Mouse (Mus musculus): ENCODE measurements around the gene Chd6.

Chd6 gene

DNA sequence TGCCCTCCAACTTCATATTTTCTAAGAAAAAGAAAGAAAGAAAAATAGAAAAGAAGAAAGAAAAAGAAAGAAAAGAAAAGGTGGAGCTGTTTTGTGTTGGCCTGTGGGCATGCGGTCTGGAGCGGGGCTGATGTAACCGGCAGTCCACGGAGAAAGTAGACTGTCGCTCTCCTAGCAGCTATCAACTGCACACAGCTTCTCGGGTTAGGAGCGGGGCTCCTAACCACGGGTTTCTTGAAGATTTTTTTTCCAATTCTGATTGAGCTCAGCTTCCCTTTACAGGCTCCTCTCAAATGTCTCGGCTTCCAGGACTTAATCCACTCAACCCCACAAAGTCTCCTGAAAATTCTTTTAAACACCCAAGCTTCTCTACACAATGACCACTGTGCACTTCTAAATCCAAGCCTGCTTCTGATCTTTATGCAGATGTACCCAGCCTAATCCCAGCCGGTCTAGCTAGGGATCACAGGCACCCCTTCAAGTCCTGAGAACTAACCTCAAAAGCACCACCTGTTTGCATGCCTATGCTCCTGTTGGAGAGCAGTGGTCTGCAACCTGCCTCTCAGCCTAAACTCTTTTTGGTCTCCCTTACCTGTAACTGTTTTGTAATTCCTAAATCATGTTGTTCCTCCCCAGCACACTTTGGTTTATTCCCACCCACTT, 42.6 kb downstream of the Chd6 start:
- no peak for DNase-seq

DNA sequence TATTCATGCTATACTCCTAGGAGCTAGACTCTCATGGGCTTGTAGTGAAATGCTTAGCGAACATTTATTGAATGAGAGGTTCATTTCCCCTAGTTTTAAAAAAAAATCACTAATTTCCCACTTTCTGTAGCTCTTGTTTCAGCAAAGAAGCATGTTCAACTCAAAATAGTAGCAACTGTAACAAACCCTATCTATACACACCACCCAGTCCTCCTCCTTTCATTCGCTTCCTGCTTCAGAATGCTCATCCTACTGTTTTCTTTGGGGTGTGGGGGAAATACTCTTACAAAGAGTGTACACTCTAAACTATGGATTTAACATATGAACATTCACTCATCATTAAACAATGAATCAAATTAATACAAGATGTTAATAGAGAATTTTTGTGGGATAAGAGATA, 43.3 kb downstream of the Chd6 start:
- no peak for DNase-seq

DNA sequence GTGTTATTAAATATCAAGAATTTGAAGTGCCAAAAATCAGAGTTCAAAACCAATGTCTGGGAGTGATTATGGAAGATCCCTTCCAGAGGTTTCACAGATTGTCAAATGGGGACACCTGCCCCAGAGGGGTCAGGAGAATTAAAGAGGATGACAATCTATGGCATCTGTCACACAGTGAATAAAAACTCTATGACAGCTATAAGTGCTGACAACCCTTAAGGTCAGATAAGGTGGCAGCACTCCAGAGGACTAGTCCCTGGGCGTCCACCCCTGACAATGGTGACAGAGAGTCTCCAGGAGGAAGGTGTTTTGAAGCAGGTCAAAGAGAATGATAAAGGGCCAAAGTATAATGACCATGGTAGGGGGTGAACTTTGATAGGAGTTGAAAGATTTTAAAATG, 44.0 kb downstream of the Chd6 start:
- no peak for DNase-seq

DNA sequence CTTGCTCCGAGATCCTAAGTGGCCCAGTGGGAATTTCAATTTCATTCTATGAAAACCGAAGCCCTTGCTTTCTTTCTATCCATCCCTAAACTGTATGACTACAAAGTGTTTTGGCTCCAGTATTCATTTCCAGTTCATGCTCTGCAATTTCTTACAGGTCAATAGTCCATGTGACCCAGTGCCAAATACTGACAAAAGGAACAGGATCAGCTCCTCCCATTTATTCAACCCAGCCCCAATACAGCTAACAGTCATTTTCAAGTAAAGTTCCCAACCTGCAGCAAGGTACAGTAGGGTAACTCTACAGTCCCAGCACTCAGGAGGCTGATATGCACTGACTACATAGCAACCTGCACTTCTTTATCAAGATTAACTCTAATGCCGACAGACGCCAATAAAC, 50.0 kb downstream of the Chd6 start:
- DNase-seq, result no peak

DNA sequence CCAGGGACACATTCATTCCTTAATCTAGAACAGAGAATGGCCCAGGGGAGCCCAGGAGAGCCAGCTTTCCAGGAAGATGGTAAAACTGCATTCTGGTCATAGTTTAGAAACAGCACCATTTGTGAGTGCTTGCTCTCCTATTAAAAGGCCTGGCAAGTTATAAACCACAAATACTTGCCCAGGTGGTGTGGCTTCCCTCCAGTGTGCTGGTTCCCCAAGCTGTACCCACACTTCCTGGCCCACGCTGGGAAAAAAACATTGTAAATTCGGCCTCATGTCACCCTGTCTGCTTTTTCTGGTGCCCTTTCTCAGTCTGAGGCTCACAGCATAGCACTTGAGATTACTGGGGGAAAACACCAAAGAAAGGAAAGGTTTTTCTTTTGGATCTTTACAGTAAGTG, 55.1 kb downstream of the Chd6 start:
- no peak for DNase-seq

DNA sequence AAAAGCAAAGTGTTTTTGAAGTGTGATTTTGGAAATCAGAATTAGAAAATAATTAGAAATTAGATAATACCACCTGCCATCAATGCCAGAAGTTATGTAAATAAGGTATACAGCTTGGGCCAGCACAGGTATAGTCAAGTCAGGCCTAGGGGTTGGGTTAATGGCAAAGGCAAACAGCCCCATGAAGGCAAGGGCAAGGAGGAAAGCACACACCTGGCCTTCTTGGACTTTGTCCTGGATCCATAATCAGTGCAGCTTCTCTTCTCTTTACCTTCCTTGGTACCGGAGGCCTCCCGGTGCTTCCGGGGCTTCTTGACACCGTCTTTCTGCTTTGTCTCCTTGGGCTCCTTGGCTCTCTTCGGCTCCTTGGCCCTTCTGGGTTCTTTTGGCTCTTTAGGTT, 56.7 kb downstream of the Chd6 start:
- no peak for DNase-seq

DNA sequence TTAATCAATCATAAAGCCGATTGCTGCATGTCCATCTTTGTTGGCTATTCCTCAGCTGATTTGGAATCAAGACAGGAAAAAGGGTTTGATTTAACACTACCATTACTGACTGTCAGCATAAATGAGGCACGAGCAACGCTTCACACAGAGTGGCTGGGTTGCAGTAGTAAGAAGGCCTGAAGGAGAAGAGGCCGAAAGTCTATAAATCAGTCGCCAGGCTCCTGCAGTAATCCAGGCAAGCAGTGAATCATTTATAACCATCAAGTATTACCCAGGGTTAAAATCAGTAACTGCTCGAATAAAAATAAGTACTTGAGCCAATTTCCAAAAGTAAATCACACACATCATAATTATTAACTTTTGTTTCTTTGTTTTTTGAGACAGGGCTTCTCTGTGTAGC, 59.4 kb downstream of the Chd6 start:
- no peak for DNase-seq

DNA sequence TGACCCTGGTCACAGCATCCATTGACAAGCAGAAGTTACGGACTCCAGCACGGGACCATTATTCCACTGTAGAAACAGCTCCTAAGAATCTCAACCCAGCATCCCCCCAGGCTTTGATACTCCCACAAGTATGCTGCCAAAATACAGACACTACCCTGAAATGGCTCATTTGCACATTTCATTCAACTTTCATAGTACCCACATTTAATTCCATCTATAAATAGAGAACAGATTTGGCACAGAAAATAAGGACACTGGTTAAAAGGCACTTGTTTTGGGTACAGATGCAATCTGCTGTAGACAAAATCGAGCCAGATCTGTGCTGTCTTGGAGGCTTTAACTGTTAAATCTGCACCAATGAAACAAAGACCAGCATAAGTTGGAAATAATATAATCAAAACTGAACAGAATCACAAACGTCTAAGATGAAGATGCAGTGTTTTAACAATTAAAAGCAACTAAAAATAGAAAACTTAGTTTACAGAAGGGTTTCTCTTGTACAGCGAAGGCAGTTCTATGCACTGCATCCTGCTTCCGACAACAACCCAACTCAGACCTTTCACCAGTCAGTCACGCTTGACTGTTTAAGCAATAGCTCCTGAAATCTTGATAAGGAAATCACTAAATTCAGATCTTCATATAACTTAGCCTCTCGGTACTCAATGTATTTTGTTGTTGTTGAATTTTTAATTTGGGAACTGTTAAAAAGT, 64.2 kb downstream of the Chd6 start:
- DNase-seq, result peak; percentile 6

DNA sequence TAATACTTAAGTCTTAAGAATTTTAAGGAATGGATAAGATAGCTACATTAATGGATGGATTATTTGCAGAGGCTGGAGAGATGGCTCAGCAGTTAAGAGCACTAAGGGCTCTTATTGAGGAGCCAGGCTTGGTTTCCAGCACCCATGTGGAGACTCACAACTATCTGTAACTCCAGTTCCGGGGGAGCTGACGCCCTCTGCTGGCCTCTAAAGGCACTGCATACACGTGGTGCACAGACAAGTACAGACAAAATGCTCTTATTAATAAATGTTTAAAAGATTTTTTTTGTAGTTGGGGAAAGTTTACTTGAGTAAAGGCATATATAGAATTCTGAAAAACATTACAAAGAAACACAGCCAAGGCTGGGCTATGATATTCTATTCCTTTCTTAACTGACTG, 66.0 kb downstream of the Chd6 start:
- DNase-seq, result no peak

DNA sequence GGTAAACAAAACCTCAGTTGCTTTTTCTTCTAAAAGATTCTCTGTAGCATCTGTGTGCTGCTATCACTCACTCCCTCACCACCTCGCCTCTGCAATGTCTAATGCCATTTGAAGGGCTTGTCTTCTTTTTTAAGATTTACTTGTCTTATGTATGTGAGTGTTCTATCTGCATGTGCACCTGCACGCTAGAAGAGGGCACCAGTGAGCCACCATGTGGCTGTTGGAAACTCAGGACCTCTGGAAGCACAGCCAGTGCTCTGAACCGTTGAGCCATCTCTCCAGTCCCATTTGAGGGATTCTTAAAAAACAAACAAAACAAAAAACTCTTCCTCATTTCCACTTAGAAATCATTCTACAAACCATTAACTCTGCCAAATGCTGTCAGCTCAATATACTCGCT, 68.1 kb downstream of the Chd6 start:
- DNase-seq, result no peak

DNA sequence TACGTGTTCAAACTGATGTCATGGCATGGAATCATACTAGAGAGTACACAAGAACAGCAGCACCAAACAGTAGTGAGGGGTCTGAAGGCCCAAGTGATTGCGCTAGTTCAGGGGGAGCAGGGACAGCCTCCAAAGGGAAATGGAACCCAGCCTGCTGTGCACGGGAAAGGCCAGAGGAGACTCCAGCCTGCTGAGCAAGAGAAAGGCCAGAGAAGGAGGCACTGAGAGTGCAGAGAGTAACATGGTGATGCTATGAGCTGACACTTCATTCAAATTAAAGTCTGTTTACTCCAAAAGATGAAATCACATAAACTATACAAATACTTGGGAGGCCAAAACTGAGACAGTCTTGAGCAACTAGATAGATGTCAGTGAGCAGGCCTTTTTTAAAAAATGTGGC, 71.1 kb downstream of the Chd6 start:
- DNase-seq, result no peak

DNA sequence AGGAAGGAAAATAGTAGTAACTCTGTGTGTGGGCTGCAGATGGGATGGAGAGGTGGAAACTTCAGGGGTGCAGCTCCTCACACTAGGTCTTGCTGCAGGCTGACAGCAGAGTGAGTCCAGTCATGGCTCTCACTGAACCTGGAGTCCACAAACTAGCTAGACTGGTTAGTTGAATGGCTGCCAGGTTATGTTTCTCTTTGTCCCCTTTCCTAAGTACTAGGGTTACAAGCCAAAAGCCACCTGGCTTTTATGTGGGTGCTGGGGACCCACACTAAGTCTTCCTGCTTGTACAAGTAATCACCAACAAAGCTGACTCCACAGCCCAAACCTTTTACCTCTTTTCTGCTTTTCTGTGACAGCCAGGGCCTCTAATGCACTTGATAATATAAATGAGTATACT, 75.7 kb downstream of the Chd6 start:
- no peak for DNase-seq

DNA sequence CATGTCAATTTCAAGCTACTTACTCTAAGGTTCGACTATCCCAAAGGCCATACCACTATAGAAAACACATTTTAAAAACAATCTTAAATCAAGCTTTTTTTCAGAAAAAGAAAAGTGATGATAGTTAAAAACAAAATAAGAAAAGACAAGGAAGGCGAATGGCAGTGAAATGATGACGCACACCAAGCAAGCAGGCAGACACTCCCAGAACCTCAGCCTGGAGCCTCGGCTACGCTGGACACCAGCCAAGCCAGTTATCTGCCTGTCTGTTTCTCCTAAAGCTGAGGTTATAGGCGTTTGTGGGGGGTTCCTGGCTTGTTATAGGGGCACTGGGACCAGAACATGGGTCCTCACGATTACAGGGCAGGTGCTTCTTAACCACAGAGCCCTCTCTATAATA, 76.5 kb downstream of the Chd6 start:
- DNase-seq, result no peak

DNA sequence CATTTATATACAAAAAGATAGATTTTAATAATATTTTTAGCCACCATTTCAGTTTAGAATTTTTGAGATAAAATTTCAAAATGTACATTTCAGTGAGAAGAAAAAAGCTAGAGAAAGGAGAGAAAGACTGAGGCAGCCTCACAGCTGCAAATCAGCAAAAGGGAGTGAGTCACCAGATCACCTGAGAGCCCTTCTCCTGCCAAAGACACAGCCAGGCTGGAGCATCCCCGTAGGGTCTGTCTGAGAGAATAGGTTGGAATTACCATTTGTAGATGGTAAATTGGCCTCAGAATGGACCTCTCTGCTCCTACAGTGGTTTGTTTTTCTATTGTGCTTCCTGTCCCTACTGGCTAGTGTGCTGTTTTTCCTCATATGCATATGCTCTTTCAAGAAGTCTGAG, 84.3 kb downstream of the Chd6 start:
- DNase-seq, result no peak

DNA sequence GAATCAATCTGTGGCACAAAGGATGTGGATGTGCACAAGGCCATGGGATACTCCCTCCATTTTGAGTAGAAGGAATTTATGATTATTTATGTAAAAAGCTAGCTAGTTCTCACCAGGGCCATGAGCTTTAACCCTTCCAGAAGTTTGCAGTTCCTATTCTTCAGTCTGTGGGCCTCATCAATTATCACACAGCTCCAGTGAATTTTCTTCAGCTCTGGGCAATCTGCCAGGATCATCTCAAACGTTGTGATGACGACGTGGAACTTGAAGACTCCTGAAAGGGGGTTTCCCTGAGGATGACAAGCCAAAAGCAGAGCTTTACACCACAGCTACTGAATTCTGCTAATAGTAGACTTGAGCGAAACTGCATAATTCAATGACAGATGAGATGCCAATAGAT, 91.0 kb downstream of the Chd6 start:
- no peak for DNase-seq

DNA sequence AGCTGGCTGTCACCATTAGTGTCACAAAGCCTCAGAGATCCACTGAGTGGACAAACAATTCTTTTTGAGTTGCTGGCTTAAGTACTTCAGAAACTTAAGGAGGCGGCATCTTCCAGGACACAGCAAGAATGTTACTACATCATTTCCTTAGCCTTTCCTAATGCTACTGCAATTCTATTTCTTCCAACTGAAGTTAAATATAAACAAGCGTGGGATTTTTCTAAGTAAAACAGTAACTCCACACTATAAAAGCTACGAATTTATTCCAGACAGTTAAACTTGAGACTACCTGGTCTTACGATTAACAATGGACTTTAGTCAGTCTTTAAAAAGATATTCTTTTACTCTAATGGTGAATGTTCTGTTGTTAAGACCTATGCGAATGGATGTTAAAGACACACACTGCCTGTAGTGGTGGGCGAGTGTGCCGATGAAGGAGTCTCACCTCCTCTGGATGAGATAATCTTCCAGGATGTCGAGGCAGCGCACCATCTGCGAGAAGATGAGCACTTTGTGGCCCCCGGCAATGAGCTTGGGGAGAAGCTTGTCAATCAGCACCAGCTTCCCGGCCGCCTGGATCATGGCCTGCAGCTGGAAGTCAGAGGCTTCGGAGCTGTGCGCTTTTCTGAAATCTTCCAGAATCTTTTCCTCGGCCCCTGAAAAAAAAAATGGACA, 96.2 kb downstream of the Chd6 start:
- peak; percentile 62 for DNase-seq

DNA sequence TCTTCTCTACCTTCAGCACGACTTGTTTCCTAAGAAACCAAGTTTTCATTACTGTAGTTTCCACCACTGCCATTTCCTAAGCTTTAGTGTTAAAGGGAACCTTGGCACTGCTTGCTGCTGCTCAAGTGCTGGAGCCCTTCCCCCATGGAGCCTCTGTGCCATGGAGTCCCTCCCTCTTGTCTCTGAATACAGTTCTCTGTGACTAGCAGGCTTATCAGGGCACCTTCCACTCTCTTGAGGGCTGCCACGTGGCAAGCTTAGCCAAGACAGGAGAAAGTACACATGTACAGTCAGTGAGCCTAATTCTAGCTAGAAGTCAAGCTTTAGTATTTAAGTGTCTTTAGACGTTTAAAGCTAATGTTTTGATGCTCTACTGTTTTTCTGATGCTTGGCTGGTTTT, 104.5 kb downstream of the Chd6 start:
- no peak for DNase-seq

DNA sequence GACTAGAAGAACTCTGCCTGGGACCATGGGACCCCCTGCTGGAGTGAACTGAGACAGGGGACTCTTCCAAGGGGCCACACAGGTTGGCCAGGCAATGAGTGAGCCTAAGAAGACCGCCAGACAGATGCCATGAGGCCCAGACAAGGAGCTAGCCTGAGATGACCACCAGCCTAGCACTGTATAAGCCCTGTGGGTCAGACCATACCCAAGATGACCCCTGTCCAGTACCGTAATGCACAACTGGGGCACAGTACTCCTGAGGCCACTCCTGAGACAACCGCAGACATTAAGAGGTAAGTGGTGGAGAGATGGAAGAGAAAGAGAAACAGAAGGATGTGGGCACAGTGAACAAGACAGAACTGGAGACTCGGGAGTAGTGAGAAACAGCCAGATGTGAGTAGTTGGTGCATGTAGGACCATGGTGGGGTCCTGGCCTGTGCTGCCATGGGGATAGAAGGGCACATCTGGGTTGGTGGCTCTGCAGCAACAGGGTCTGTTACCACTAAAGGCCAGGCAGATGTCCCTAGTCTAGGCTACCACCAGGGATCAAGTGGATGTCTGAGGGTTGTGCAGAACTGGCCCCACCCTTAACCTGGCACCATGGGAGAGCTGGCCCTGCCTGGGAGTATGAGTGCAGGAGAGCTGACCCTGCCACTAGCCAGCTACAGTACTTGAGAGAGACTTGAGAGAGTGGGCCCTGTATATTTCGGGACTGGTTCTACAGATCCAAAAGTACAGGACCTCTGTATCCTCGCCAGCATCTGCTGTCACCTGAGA, 111.7 kb downstream of the Chd6 start:
- DNase-seq, result no peak

DNA sequence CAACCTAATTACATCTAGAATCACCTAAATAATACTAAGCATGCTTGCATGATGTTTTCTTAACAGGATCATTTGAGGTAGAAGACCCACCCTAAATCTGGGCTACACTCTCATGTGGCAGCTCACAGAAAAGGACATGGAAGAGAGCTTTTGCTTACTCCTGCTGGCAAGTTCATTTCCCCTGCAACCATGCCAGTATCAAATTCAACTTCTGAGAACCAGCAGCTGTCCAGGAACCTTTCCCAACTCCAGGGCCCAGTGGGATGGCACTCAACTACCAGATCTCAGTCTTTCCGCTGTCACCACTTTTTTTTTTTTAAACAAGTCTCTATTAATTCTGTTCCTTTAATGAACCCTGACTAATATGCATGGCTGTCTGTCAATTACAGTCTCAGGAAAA, 114.7 kb downstream of the Chd6 start:
- no peak for DNase-seq

DNA sequence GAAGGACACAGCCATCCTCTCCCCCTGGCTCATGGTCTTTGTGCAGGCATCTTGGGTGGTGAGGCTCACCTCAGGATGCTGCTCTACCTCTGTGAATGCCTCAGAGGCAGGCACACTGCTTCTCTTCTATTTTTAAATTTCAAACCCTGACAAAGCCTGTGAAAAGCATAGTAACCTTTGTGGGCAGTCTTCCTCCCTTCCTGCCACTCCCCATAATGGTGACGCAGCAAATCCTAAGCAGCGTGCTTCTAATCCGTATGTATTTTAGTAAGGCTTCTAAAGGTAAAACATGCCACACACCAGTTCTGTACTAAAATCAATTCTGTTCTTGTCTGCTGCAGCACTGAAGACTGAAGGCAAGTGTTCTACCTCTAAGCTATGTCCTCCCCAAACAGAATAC, 116.4 kb downstream of the Chd6 start:
- DNase-seq, result no peak

DNA sequence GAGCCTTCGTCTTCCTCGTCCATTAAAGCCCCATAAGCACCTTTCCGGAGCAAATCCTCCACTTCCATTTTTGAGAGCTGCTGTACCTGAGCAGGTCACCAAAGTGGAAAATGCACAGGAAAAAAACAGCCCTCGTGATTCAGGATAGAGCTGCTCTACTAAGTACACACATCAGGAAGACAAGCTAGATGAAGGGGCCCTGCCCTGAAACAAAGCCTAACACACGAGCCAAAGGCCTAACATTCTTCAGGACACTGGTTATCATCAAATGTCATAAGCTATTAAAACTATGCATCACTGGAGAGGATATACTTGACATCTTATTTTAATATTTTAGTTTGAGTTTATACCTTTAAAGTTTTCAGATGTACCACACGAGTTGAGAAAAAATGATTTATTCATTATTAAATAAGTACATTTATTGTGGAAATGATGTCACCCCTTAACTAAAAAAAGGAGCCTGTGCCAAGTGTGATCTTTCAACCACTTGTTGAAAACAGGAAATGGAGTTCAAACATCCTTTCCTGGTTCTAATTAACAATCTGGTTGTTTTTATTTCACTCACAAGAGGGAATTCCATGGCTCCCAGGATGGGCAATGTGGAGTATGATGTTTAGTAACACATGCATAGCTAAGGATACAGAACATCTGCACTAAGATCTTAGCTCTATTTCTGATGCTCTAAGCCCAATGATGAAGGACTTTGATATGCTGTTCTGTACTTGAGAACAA, 118.4 kb downstream of the Chd6 start:
- no peak for DNase-seq

DNA sequence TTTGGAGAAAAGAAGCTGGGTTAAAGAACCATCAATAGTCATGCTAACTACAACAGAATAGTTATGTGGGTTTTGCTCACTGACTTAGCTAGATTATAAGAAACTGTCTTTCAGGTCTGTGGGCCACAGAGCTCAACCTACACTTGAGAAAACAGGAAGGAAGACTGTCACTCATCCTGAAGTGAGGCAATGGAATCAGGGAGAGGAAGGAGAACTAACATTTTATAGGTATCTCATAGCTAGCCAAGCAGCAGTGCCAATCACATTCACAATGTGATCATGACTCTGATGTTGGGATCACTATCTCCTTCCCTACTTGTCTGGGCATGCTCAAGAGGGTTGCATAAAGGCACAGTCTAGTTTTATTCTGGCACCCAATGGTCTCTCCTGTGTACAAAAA, 121.4 kb downstream of the Chd6 start:
- no peak for DNase-seq

DNA sequence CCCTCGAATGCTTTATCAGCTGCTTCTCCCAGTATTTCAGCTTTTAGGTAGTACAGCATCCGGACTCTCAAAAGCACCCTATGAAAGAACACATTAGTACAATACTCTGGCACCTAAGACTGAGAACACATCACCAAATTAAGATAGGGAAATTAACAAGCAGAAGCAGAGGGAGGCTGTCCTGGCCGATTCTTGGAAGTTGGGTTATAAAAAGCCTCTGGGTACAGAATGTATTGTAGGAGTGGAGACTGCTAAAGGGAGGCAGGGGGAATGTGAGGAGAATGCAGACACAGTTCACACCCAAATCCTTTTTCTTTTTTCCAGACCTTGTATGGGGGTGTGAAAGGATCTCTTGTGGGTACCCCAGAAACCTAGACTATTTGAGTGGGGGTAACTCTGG, 126.2 kb downstream of the Chd6 start:
- DNase-seq, result peak; percentile 51

Measured in right cerebral cortex, adult 18-20 months (tissue).